Mouse (Mus musculus) ES-E14 (cell line): ENCODE data around the gene Arpc4. TPM values are rescaled to one million over a fixed set of nuclear protein-coding genes. Genes with fewer than 3 reads are reported as not detected.

ENCODE experiments used
- DNase-seq: peaks from one replicate; pipeline ENCODE4 v3.0.0-alpha.2; 2013; ENCODE audit warnings: low read depth, low spot score
- H3K27ac ChIP-seq: 2 replicates; pipeline ENCODE4 v1.5.1; 2012; ENCODE audit warnings: low read depth, mild to moderate bottlenecking, low read length, moderate library complexity, mixed read lengths; ENCODE audit not compliant: poor library complexity, insufficient read depth, severe bottlenecking
- H3K36me3 ChIP-seq: 2 replicates; pipeline ENCODE4 v1.6.1; 2012; ENCODE audit warnings: mild to moderate bottlenecking, low read length, moderate library complexity, mixed read lengths; ENCODE audit not compliant: control insufficient read depth, poor library complexity, insufficient read depth, severe bottlenecking
- H3K4me1 ChIP-seq, 2 experiments: fragments of 150-350 bp in 1 of 2; sonication (generic) in 1 of 2; 2 replicates each; pipeline ENCODE4 v1.6.1; 2012; ENCODE audit warnings: low read length in 2 of 2, mild to moderate bottlenecking in 1 of 2, mixed read lengths in 1 of 2; ENCODE audit not compliant: control insufficient read depth in 2 of 2, insufficient read depth in 2 of 2, poor library complexity in 1 of 2
- H3K4me3 ChIP-seq, 2 experiments: fragments of 150-350 bp in 1 of 2; sonication (generic) in 1 of 2; 2 replicates each; pipeline ENCODE4 v1.5.1; 2012; ENCODE audit warnings: low read length in 2 of 2, low read depth in 1 of 2, mild to moderate bottlenecking in 1 of 2, mixed read lengths in 1 of 2; ENCODE audit not compliant: insufficient read depth in 1 of 2, poor library complexity in 1 of 2, severe bottlenecking in 1 of 2
- H3K9ac ChIP-seq: 2 replicates; pipeline ENCODE4 v1.6.1; 2012; ENCODE audit warnings: low read depth, mild to moderate bottlenecking, low read length, mixed read lengths; ENCODE audit not compliant: poor library complexity, insufficient read depth, severe bottlenecking
- H3K9me3 ChIP-seq: fragments of 150-350 bp; sonication (generic); 2 replicates; pipeline ENCODE4 v1.6.1; 2012; ENCODE audit warnings: low read depth, mild to moderate bottlenecking, low read length; ENCODE audit not compliant: control insufficient read depth, insufficient read depth
- CHD2 ChIP-seq: IDR thresholded peaks from 2 replicates; pipeline ENCODE4 v1.6.1; 2014; ENCODE audit warnings: mild to moderate bottlenecking, low read depth, low read length, inconsistent platforms
- HCFC1 ChIP-seq: IDR thresholded peaks from 2 replicates; pipeline ENCODE4 v1.6.1; 2012; ENCODE audit warnings: low read length, inconsistent platforms, borderline replicate concordance; ENCODE audit not compliant: insufficient read depth
- MAFK ChIP-seq: IDR thresholded peaks from 2 replicates; pipeline ENCODE4 v1.6.1; 2014; ENCODE audit warnings: mild to moderate bottlenecking, low read depth, low read length, inconsistent platforms; ENCODE audit not compliant: insufficient read depth
- ZC3H11A ChIP-seq: IDR thresholded peaks from 2 replicates; pipeline ENCODE4 v1.6.1; 2012; ENCODE audit warnings: low read depth, mild to moderate bottlenecking, inconsistent platforms, low read length, borderline replicate concordance
- ZNF384 ChIP-seq: IDR thresholded peaks from 2 replicates; pipeline ENCODE4 v1.6.1; 2012; ENCODE audit warnings: low read depth, low read length, inconsistent platforms
- in situ Hi-C, 2 experiments: fragments of 600-800 bp; cut with MboI; formaldehyde crosslinking; loops; one replicate each; pipeline ENCODE4 v1.15.1; 2025; ENCODE audit warnings: low sequenced_read_pairs in 2 of 2, inconsistent platforms in 1 of 2; ENCODE audit not compliant: unreplicated experiment in 2 of 2
- total RNA-seq: library from RNA; depleted of rRNA; stranded (reverse); fragments of 300-350 nt; gene quantifications from 2 replicates; pipeline ENCODE4 v1.2.3, GENCODE M21; 2012

Arpc4 gene
- total RNA-seq, 1 experiment = 217 TPM

DNA sequence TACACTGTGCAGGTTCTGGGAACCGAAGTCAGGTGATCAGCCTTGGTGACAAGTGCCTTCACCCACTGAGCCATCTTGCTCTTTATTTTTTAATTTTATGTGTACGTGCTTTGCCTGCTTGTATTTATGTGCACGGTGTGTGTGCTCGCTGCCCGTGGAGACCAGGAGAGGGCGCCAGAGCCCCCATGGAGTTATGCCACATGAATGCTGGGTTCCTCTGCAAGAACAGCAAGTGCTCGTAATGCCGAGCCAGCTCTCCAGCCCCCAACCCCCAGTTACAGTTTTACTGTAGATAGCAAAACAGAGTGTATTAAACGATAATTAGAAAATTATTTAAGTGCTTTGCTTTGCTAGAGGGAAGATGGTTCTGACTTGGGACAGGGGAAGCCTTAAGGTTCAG, 28.8 kb downstream of the Arpc4 start:
- in situ Hi-C loops = no loop called here
- peak; percentile 58 for DNase-seq
- Histone ChIP-seq H3K9me3 (no peaks in the 10 kb centered on the region), H3K27ac (no peak overlapping the region), H3K4me1 (peaks cover 0 to 11% of the 10 kb centered on the region in 2 experiments; a peak in 2 of 4 replicates), H3K36me3 (peaks cover 3% of the 10 kb centered on the region; the same call in 1 of the 2 replicates), H3K4me3 (no peak overlapping the region), H3K9ac (no peak overlapping the region)
- TF ChIP-seq HCFC1 (no peak), ZC3H11A (no peak), ZNF384 (no peak), MAFK (no peak), CHD2 (no peak)

DNA sequence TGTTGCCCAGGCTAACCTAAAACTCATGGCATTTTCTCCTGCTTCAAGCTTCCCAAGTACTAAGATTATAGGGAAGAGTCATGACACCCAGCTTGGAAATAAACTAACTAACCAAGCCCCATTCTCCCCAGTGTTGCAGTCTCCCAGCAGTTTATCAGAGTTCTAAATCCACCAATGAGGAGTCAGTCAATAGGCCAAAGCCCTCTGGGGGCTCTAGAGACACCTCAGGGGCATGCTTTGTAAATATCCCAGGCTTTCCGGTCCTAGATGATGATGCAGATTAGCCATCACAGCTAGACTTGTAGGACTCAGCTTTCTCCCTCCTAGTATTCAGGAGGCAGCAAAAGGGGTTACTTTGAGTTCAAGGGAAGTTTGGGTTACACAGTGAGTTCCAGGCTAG, 32.1 kb downstream of the Arpc4 start:
- peaks cover 0 to 24% of the 10 kb centered on the region in 2 experiments; a peak in 3 of 4 replicates for H3K4me1 ChIP-seq
- no peak overlapping the region; the same call in 1 of the 2 replicates for H3K27ac ChIP-seq
- no peak for DNase-seq
- H3K4me3 ChIP-seq = no peak overlapping the region
- in situ Hi-C loops = no loop called here
- peaks cover 5% of the 10 kb centered on the region; the same call in 1 of the 2 replicates for H3K36me3 ChIP-seq
- H3K9ac ChIP-seq = no peak overlapping the region
- no peak for TF ChIP-seq ZC3H11A
- TF ChIP-seq HCFC1 = no peak
- no peak for TF ChIP-seq MAFK
- no peak for TF ChIP-seq ZNF384
- TF ChIP-seq CHD2 = no peak
- H3K9me3 ChIP-seq = no peaks in the 10 kb centered on the region

- H3K9ac ChIP-seq = no peak overlapping the region
- no peak for DNase-seq
- TF ChIP-seq MAFK (no peak), ZC3H11A (no peak), CHD2 (no peak), ZNF384 (no peak), HCFC1 (no peak)
- in situ Hi-C loops = no loop called here
- no peaks in the 10 kb centered on the region for H3K9me3 ChIP-seq
- H3K4me3 ChIP-seq = no peak overlapping the region
- peaks cover 16% of the 10 kb centered on the region for H3K36me3 ChIP-seq
- H3K4me1 ChIP-seq = peaks cover 0 to 18% of the 10 kb centered on the region in 2 experiments; a peak in 2 of 4 replicates
- no peak overlapping the region for H3K27ac ChIP-seq
These were observed 38.5 kb downstream of the Arpc4 start for GRCm38 (mm10) chr6:113416416-113416815.

GRCm38 (mm10) chr6:113418441-113419198, 40.7 kb downstream of the Arpc4 start:
- in situ Hi-C loops = no loop called here
- Histone ChIP-seq H3K4me3 (peak overlapping the region; percentile 81 to 82), H3K36me3 (peaks cover 16% of the 10 kb centered on the region), H3K9ac (peak overlapping the region; percentile 84), H3K9me3 (no peaks in the 10 kb centered on the region), H3K27ac (no peak overlapping the region), H3K4me1 (peaks cover 0 to 5% of the 10 kb centered on the region in 2 experiments; a peak in 1 of 4 replicates)
- DNase-seq = no peak
- TF ChIP-seq MAFK (no peak), HCFC1 (no peak), ZNF384 (no peak), ZC3H11A (no peak), CHD2 (no peak)
